In genomic region chr19:41354287-41354951, GRCm38 (mm10) we compare ENCODE assay signal across 17 mouse cellular contexts. TPM values are rescaled to one million over a fixed set of nuclear protein-coding genes. Genes with fewer than 3 reads are reported as not detected.
A peak's percentile ranks its signal among the peaks of the same experiment; 100 is the strongest.
DNase-seq lines count a peak whose midpoint lies in the region; ATAC-seq lines count a peak whose summit lies in the region.
"Had no signal": no experiment of that assay in that cellular context is flagged by ENCODE, and none has a peak within 500 bp of the region (broad histone marks: within the 10 kb centered on the region; RNA-seq: fewer than 3 reads in every experiment).

No protein-coding gene starts in this region.

- peak; percentile 90 for DNase-seq in CD4-positive helper T cell, adult 2 months (ENCODE audit: low read depth, low spot score)
- DNase-seq in thymus, postnatal 0 days (ENCODE audit: low spot score): peak; percentile 81
- DNase-seq in heart, postnatal 10 days: no peak
- no peak for DNase-seq in urinary bladder, postnatal 14 days (ENCODE audit: low spot score)
- DNase-seq in kidney, adult 18-20 months: no peak
- no peak for DNase-seq in frontal cortex, postnatal 10 days (ENCODE audit: low spot score in 2 of 2)
- DNase-seq: cerebellum, adult 2 months; gastrocnemius, postnatal 10 days; heart, postnatal 36 days had no signal

- peak; percentile 93 for ATAC-seq in activated CD4-positive, CD25-positive, alpha-beta regulatory T cell, adult 4 months
- ATAC-seq: forebrain, embryonic 14.5 days; hindbrain, postnatal 0 days; lung, postnatal 0 days had no signal

- H3K9me3 ChIP-seq in megakaryocyte, embryonic 14.5 days: no peaks in the 10 kb centered on the region
- H3K9me3 ChIP-seq: heart, embryonic 10.5 days; kidney, embryonic 15.5 days; limb, embryonic 12.5 days had no signal

- intact Hi-C loops in heart, postnatal 10 days (cut with DNase I): no loop called here

- no peaks in the 10 kb centered on the region for H3K27me3 ChIP-seq in megakaryocyte, embryonic 14.5 days (replicated peaks)
- H3K27me3 ChIP-seq: kidney, embryonic 15.5 days; limb, embryonic 12.5 days had no signal

- peaks cover 26% of the 10 kb centered on the region for H3K4me1 ChIP-seq in megakaryocyte, embryonic 14.5 days
- H3K4me1 ChIP-seq: heart, embryonic 10.5 days; kidney, embryonic 15.5 days; limb, embryonic 12.5 days had no signal

- H3K36me3 ChIP-seq in megakaryocyte, embryonic 14.5 days (replicated peaks; ENCODE audit: low read length): peaks cover 16% of the 10 kb centered on the region
- H3K36me3 ChIP-seq: heart, embryonic 10.5 days; kidney, embryonic 15.5 days; limb, embryonic 12.5 days had no signal

- peak overlapping the region; percentile 57 for H3K4me3 ChIP-seq in megakaryocyte, embryonic 14.5 days (replicated peaks)
- H3K4me3 ChIP-seq: heart, embryonic 10.5 days; kidney, embryonic 15.5 days; limb, embryonic 12.5 days had no signal

RNA-seq across cellular contexts. Expression of gene Pik3ap1, which starts 30.5 kb away (rescaled TPM):
- polyA plus RNA-seq in activated CD4-positive, CD25-positive, alpha-beta regulatory T cell, adult 4 months (2017; shearing (Covaris generic)): 1 to 10 TPM; 1.6 to 2.7 TPM
- polyA plus RNA-seq in megakaryocyte, embryonic 14.5 days (2012; ENCODE audit: insufficient read depth, low replicate concordance): 1.6 and 6.5 TPM in 2 replicates
- 3.3 and 3.6 TPM in 2 replicates for polyA plus RNA-seq in thymus, postnatal 0 days (2015; fragmentation: Nextera tagmentation; extraction: Ambion mirVana)
- 1 to 10 TPM; 1.1 to 1.6 TPM for total RNA-seq in heart, postnatal 10 days (2021)

Comparison
In these comparisons a context has a peak if more than half of its experiments do, and no peak if none do; other contexts are left out.
1. DNase-seq: peak in CD4-positive helper T cell, adult 2 months (single experiment) and thymus, postnatal 0 days (single experiment); none in heart, postnatal 10 days (0 of 2), urinary bladder, postnatal 14 days (single experiment), kidney, adult 18-20 months (single experiment) and frontal cortex, postnatal 10 days (0 of 2).